Mouse (Mus musculus): ENCODE results near the gene Foxp1. TPM values are rescaled to one million over a fixed set of nuclear protein-coding genes. Genes with fewer than 3 reads are reported as not detected.

Gene Foxp1
- polyA plus RNA-seq, 1 experiment: 129 TPM

- 49% methylated on average over 3 of the region's 3 CpGs for WGBS
- no peak for DNase-seq
- H3K4me3 ChIP-seq (ENCODE audit: control insufficient read depth, insufficient read depth, low read length): no peak overlapping the region
- H3K4me1 ChIP-seq (replicated peaks; ENCODE audit: control insufficient read depth, insufficient read depth, low read length): peaks cover 36% of the 10 kb centered on the region
- 0 out of 2 replicates have a peak, but pooled peaks cover 4% of the 10 kb centered on the region for H3K36me3 ChIP-seq (ENCODE audit: control insufficient read depth, insufficient read depth, low read length)
- H3K27me3 ChIP-seq (ENCODE audit: control insufficient read depth, insufficient read depth, low read length): no peaks in the 10 kb centered on the region
- TF ChIP-seq CTCF (IDR thresholded peaks at IDR 0.05; ENCODE audit: borderline replicate concordance, control insufficient read depth, extremely low read depth, insufficient read depth, low read length, poor library complexity): no peak
- peak overlapping the region; percentile 72 for H3K27ac ChIP-seq (ENCODE audit: control insufficient read depth, insufficient read depth, low read length)
These were observed 120.2 kb downstream of the Foxp1 start for GRCm38 (mm10) chr6:99402370-99402769.

- H3K36me3 ChIP-seq (ENCODE audit: control insufficient read depth, insufficient read depth, low read length): 0 out of 2 replicates have a peak, but pooled peaks cover 4% of the 10 kb centered on the region
- DNase-seq: peak; percentile 67
- H3K4me1 ChIP-seq (replicated peaks; ENCODE audit: control insufficient read depth, insufficient read depth, low read length): peaks cover 37% of the 10 kb centered on the region
- H3K27me3 ChIP-seq (ENCODE audit: control insufficient read depth, insufficient read depth, low read length): no peaks in the 10 kb centered on the region
- WGBS: 26% methylated on average over 6 of the region's 6 CpGs
- H3K27ac ChIP-seq (ENCODE audit: control insufficient read depth, insufficient read depth, low read length): peak overlapping the region; percentile 66
- TF ChIP-seq POLR2A (IDR thresholded peaks at IDR 0.05; ENCODE audit: control insufficient read depth, extremely low read depth, insufficient read depth, low read length, poor library complexity) (no peak), CTCF (IDR thresholded peaks at IDR 0.05; ENCODE audit: borderline replicate concordance, control insufficient read depth, extremely low read depth, insufficient read depth, low read length, poor library complexity) (no peak)
- no peak overlapping the region for H3K4me3 ChIP-seq (ENCODE audit: control insufficient read depth, insufficient read depth, low read length)
These were observed 120.7 kb downstream of the Foxp1 start for GRCm38 (mm10) chr6:99401801-99402200.

- Histone ChIP-seq H3K36me3 (ENCODE audit: control insufficient read depth, insufficient read depth, low read length) (0 out of 2 replicates have a peak, but pooled peaks cover 4% of the 10 kb centered on the region), H3K4me1 (replicated peaks; ENCODE audit: control insufficient read depth, insufficient read depth, low read length) (peaks cover 37% of the 10 kb centered on the region), H3K27ac (ENCODE audit: control insufficient read depth, insufficient read depth, low read length) (peak overlapping the region; percentile 65), H3K4me3 (ENCODE audit: control insufficient read depth, insufficient read depth, low read length) (no peak overlapping the region), H3K27me3 (ENCODE audit: control insufficient read depth, insufficient read depth, low read length) (no peaks in the 10 kb centered on the region)
- WGBS: 53% methylated on average over 2 of the region's 2 CpGs
- TF ChIP-seq CTCF (IDR thresholded peaks at IDR 0.05; ENCODE audit: borderline replicate concordance, control insufficient read depth, extremely low read depth, insufficient read depth, low read length, poor library complexity) (no peak), POLR2A (IDR thresholded peaks at IDR 0.05; ENCODE audit: control insufficient read depth, extremely low read depth, insufficient read depth, low read length, poor library complexity) (no peak)
- no peak for DNase-seq
These were observed 121.3 kb downstream of the Foxp1 start for GRCm38 (mm10) chr6:99401211-99401610.

GRCm38 (mm10) chr6:99395745-99396144 lies 126.8 kb downstream of the Foxp1 start:
- TF ChIP-seq CTCF (IDR thresholded peaks at IDR 0.05; ENCODE audit: borderline replicate concordance, control insufficient read depth, extremely low read depth, insufficient read depth, low read length, poor library complexity): no peak
- no peak for TF ChIP-seq POLR2A (IDR thresholded peaks at IDR 0.05; ENCODE audit: control insufficient read depth, extremely low read depth, insufficient read depth, low read length, poor library complexity)
- H3K4me3 ChIP-seq (ENCODE audit: control insufficient read depth, insufficient read depth, low read length): no peak overlapping the region
- 0 out of 2 replicates have a peak, but pooled peaks cover 4% of the 10 kb centered on the region for H3K36me3 ChIP-seq (ENCODE audit: control insufficient read depth, insufficient read depth, low read length)
- WGBS: 74% methylated on average over 12 of the region's 12 CpGs
- peaks cover 47% of the 10 kb centered on the region for H3K4me1 ChIP-seq (replicated peaks; ENCODE audit: control insufficient read depth, insufficient read depth, low read length)
- DNase-seq: no peak
- H3K27me3 ChIP-seq (ENCODE audit: control insufficient read depth, insufficient read depth, low read length): no peaks in the 10 kb centered on the region
- peak overlapping the region; percentile 75 for H3K27ac ChIP-seq (ENCODE audit: control insufficient read depth, insufficient read depth, low read length)

GRCm38 (mm10) chr6:99394801-99395200 lies 127.7 kb downstream of the Foxp1 start:
- Histone ChIP-seq H3K4me3 (ENCODE audit: control insufficient read depth, insufficient read depth, low read length) (no peak overlapping the region), H3K36me3 (ENCODE audit: control insufficient read depth, insufficient read depth, low read length) (0 out of 2 replicates have a peak, but pooled peaks cover 4% of the 10 kb centered on the region), H3K4me1 (replicated peaks; ENCODE audit: control insufficient read depth, insufficient read depth, low read length) (peaks cover 54% of the 10 kb centered on the region), H3K27ac (ENCODE audit: control insufficient read depth, insufficient read depth, low read length) (peak overlapping the region; percentile 87), H3K27me3 (ENCODE audit: control insufficient read depth, insufficient read depth, low read length) (no peaks in the 10 kb centered on the region)
- 1% methylated on average over 5 of the region's 5 CpGs for WGBS
- DNase-seq: peak; percentile 60
- no peak for TF ChIP-seq POLR2A (IDR thresholded peaks at IDR 0.05; ENCODE audit: control insufficient read depth, extremely low read depth, insufficient read depth, low read length, poor library complexity)
- TF ChIP-seq CTCF (IDR thresholded peaks at IDR 0.05; ENCODE audit: borderline replicate concordance, control insufficient read depth, extremely low read depth, insufficient read depth, low read length, poor library complexity): no peak

- peak overlapping the region; percentile 18; the same call in 1 of the 2 replicates for H3K27ac ChIP-seq (ENCODE audit: control insufficient read depth, insufficient read depth, low read length)
- no peak for DNase-seq
- no peaks in the 10 kb centered on the region for H3K36me3 ChIP-seq (ENCODE audit: control insufficient read depth, insufficient read depth, low read length)
- no peaks in the 10 kb centered on the region for H3K27me3 ChIP-seq (ENCODE audit: control insufficient read depth, insufficient read depth, low read length)
- 95% methylated on average over 6 of the region's 6 CpGs for WGBS
- no peak for TF ChIP-seq POLR2A (IDR thresholded peaks at IDR 0.05; ENCODE audit: control insufficient read depth, extremely low read depth, insufficient read depth, low read length, poor library complexity)
- no peak for TF ChIP-seq CTCF (IDR thresholded peaks at IDR 0.05; ENCODE audit: borderline replicate concordance, control insufficient read depth, extremely low read depth, insufficient read depth, low read length, poor library complexity)
- H3K4me1 ChIP-seq (replicated peaks; ENCODE audit: control insufficient read depth, insufficient read depth, low read length): peaks cover 61% of the 10 kb centered on the region
- H3K4me3 ChIP-seq (ENCODE audit: control insufficient read depth, insufficient read depth, low read length): no peak overlapping the region
These were observed 130.0 kb downstream of the Foxp1 start for GRCm38 (mm10) chr6:99392484-99392883.
